Mouse (Mus musculus) stomach, postnatal 0 days (tissue): ENCODE data around the gene Tle2.

Source experiments
- CTCF ChIP-seq: IDR thresholded peaks from 2 replicates; pipeline ENCODE4 v1.5.1; 2016; ENCODE audit warnings: antibody characterized with exemption, low read depth, mild to moderate bottlenecking, moderate library complexity
- EP300 ChIP-seq: optimal IDR thresholded peaks from 2 replicates; pipeline ENCODE3; 2016; ENCODE audit warnings: antibody characterized with exemption

DNA sequence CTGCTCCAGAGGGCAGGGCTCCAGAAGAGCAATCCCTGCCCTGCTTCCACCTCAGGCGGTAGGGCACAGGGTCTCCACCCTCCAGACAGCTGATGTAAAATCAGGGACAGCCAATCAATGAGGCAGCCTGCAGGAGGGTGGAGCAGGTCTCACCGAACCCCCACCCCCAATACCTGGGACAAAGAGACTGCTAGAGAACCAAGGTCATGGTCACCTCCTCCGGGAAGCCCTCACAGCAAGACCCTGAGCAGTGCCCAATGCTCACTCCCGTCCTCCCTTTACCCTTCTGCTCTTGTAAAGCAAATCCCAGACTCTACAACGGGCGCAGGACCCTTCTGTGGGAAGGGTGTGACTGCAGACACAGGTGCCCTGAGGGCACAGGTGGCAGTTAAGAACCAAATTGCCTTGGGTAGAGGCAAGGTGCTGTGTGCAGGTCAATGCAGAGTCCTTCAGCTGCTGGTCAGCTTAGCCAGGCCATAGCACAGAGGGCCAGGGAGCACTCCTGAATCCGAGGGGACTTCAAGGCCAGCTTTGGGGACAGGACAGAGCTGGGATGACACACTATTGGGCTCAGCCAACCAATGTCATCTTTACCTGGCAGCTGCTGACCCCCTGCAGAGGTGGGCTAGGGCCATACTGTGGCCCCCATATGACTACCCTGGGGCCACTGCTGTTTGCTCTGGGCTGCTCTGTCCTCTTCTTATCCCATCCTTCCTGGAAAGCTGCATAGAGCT lies 31.5 kb upstream of the Tle2 start:
- no peak for TF ChIP-seq CTCF
- no peak for TF ChIP-seq EP300
